Mouse (Mus musculus): Measurements from ENCODE around the gene Fam129a. TPM values are rescaled to one million over a fixed set of nuclear protein-coding genes. Genes with fewer than 3 reads are reported as not detected.

The Fam129a gene
- total and polyA plus RNA-seq, 3 experiments, result 27.8 to 48.3 (median 37.0) TPM

DNA sequence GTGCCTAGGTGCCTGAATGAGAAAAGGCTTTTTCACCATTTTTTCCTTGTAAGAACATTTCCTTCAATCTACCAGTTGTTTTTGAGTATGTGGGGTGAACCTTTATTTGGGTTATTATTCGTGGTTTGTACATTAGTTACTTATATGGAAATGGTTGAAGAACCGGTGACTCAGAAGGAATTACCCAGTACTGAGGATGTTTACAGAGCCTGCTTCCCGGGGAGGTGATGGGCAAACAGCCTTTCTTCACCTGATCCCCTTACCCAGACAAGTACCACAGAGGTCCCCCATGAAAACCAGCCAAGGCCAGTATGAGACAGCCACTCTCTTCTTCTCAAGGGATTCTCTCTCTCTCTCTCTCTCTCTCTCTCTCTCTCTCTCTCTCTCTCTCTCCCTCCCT, 47.3 kb downstream of the Fam129a start:
- peaks cover 13 to 39% of the 10 kb centered on the region in 2 experiments for H3K36me3 ChIP-seq (replicated peaks in 1 of 2; ENCODE audit: control insufficient read depth in 1 of 2, insufficient read depth in 1 of 2, low read length in 1 of 2)
- H3K9me3 ChIP-seq (replicated peaks; ENCODE audit: low read length), result peaks cover 6% of the 10 kb centered on the region
- H3K4me3 ChIP-seq (replicated peaks in 1 of 3; ENCODE audit: low read depth in 2 of 3, low read length in 2 of 3, poor library complexity in 1 of 3), result no peak overlapping the region
- H3K27ac ChIP-seq (ENCODE audit: insufficient read depth, low read depth), result no peak overlapping the region
- H3K4me1 ChIP-seq (ENCODE audit: control insufficient read depth in 1 of 2, insufficient read depth in 2 of 2), result peaks cover 10 to 30% of the 10 kb centered on the region in 2 experiments; a peak in 3 of 4 replicates
- in situ Hi-C loops (cut with MboI; ENCODE audit: low pct_ligation_motif_present, low pct_unique_long_range_greater_than_20kb, low sequenced_read_pairs) (no loop called here), dilution Hi-C loops (cut with MboI; ENCODE audit: extremely low pct_ligation_motif_present, extremely low pct_unique_long_range_greater_than_20kb, low sequenced_read_pairs) (no loop called here)
- no peak overlapping the region for H3K9ac ChIP-seq (ENCODE audit: insufficient read depth, low read depth)
- TF ChIP-seq TCF12 (IDR thresholded peaks at IDR 0.05; ENCODE audit: low read depth, low read length) (no peak), ZC3H11A (IDR thresholded peaks at IDR 0.05; ENCODE audit: low read depth, low read length) (no peak), CTCF (conservative IDR thresholded peaks at IDR 0.05 in 1 of 2, IDR thresholded peaks at IDR 0.05 in 1 of 2; ENCODE audit: low read depth in 2 of 2, low read length in 2 of 2) (no peak), ZNF384 (IDR thresholded peaks at IDR 0.05; ENCODE audit: low read depth, low read length) (no peak), UBTF (IDR thresholded peaks at IDR 0.05; ENCODE audit: low read depth, low read length) (no peak), MEF2A (IDR thresholded peaks at IDR 0.05; ENCODE audit: borderline replicate concordance, low read depth, low read length) (no peak), BHLHE40 (IDR thresholded peaks at IDR 0.05; ENCODE audit: low read depth, low read length) (no peak), ETS1 (conservative IDR thresholded peaks at IDR 0.05; ENCODE audit: low read depth, low read length) (no peak), CHD2 (IDR thresholded peaks at IDR 0.05; ENCODE audit: low read length) (no peak), MYC (IDR thresholded peaks at IDR 0.05; ENCODE audit: low read depth, low read length) (no peak), NELFE (IDR thresholded peaks at IDR 0.05; ENCODE audit: low read depth, low read length) (no peak), MAFK (IDR thresholded peaks at IDR 0.05; ENCODE audit: insufficient replicate concordance, low read length) (no peak), ZKSCAN1 (IDR thresholded peaks at IDR 0.05; ENCODE audit: borderline replicate concordance, low read depth, low read length) (no peak), POLR2AphosphoS2 (IDR thresholded peaks at IDR 0.05; ENCODE audit: low read depth, low read length) (no peak), HCFC1 (IDR thresholded peaks at IDR 0.05; ENCODE audit: low read depth, low read length) (no peak), RCOR1 (conservative IDR thresholded peaks at IDR 0.05; ENCODE audit: low read depth, low read length) (no peak)
- no peaks in the 10 kb centered on the region for H3K79me2 ChIP-seq (replicated peaks; ENCODE audit: control insufficient read depth, extremely low read depth, insufficient read depth, poor library complexity, severe bottlenecking)
- no peaks in the 10 kb centered on the region for H3K27me3 ChIP-seq (replicated peaks)
- no peak overlapping the region for H3K4me2 ChIP-seq (ENCODE audit: insufficient read depth, low read depth, poor library complexity, severe bottlenecking)
- no peak for DNase-seq (ENCODE audit: extremely low read depth)

DNA sequence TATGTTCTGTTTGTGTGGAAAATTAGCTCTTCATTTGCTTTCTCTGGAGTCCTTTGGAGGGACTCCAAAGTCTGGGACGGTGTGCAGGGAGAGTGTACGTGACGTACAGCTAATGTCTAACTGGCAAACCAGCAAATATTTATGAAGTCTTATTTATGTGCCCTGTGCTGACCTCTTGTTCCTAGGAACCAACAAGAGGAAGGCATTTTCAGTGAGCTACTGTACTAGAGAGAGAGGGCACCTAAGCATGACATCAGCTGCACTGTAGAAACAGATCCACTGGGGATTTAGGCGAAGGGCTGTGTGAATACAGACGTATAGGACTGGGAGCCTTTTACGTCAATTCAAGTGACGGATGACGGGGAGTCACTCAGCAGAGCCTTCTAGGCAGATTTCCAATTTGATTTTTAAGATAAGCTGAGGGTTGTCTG, 48.3 kb downstream of the Fam129a start:
- dilution Hi-C loops (cut with MboI; ENCODE audit: extremely low pct_ligation_motif_present, extremely low pct_unique_long_range_greater_than_20kb, low sequenced_read_pairs) (no loop called here), in situ Hi-C loops (cut with MboI; ENCODE audit: low pct_ligation_motif_present, low pct_unique_long_range_greater_than_20kb, low sequenced_read_pairs) (no loop called here)
- Histone ChIP-seq H3K27me3 (replicated peaks) (no peaks in the 10 kb centered on the region), H3K4me3 (replicated peaks in 1 of 3; ENCODE audit: low read depth in 2 of 3, low read length in 2 of 3, poor library complexity in 1 of 3) (no peak overlapping the region), H3K36me3 (replicated peaks in 1 of 2; ENCODE audit: control insufficient read depth in 1 of 2, insufficient read depth in 1 of 2, low read length in 1 of 2) (peaks cover 13 to 37% of the 10 kb centered on the region in 2 experiments), H3K4me1 (ENCODE audit: control insufficient read depth in 1 of 2, insufficient read depth in 2 of 2) (peaks cover 10 to 30% of the 10 kb centered on the region in 2 experiments; a peak in 3 of 4 replicates), H3K9ac (ENCODE audit: insufficient read depth, low read depth) (no peak overlapping the region), H3K27ac (ENCODE audit: insufficient read depth, low read depth) (no peak overlapping the region), H3K9me3 (replicated peaks; ENCODE audit: low read length) (peaks cover 6% of the 10 kb centered on the region), H3K4me2 (ENCODE audit: insufficient read depth, low read depth, poor library complexity, severe bottlenecking) (no peak overlapping the region), H3K79me2 (replicated peaks; ENCODE audit: control insufficient read depth, extremely low read depth, insufficient read depth, poor library complexity, severe bottlenecking) (no peaks in the 10 kb centered on the region)
- no peak for TF ChIP-seq NELFE (IDR thresholded peaks at IDR 0.05; ENCODE audit: low read depth, low read length)
- no peak for TF ChIP-seq TCF12 (IDR thresholded peaks at IDR 0.05; ENCODE audit: low read depth, low read length)
- TF ChIP-seq ELF1 (IDR thresholded peaks at IDR 0.05; ENCODE audit: low read depth, low read length), result no peak
- no peak for TF ChIP-seq ETS1 (conservative IDR thresholded peaks at IDR 0.05; ENCODE audit: low read depth, low read length)
- no peak for TF ChIP-seq CHD2 (IDR thresholded peaks at IDR 0.05; ENCODE audit: low read length)
- no peak for TF ChIP-seq TBP (conservative IDR thresholded peaks at IDR 0.05; ENCODE audit: low read depth, low read length)
- TF ChIP-seq POLR2A (IDR thresholded peaks at IDR 0.05; ENCODE audit: low read depth, low read length), result no peak
- no peak for TF ChIP-seq KAT2A (IDR thresholded peaks at IDR 0.05; ENCODE audit: insufficient replicate concordance, low read length)
- TF ChIP-seq EP300 (IDR thresholded peaks at IDR 0.05; ENCODE audit: low read length), result no peak
- no peak for TF ChIP-seq JUND (conservative IDR thresholded peaks at IDR 0.05; ENCODE audit: low read depth, low read length)
- no peak for TF ChIP-seq MAZ (IDR thresholded peaks at IDR 0.05; ENCODE audit: low read depth, low read length)
- TF ChIP-seq CTCF (conservative IDR thresholded peaks at IDR 0.05 in 1 of 2, IDR thresholded peaks at IDR 0.05 in 1 of 2; ENCODE audit: low read depth in 2 of 2, low read length in 2 of 2), result no peak
- no peak for TF ChIP-seq MAX (IDR thresholded peaks at IDR 0.05; ENCODE audit: low read length)
- no peak for TF ChIP-seq SMC3 (IDR thresholded peaks at IDR 0.05; ENCODE audit: low read depth, low read length)
- no peak for TF ChIP-seq MAFK (IDR thresholded peaks at IDR 0.05; ENCODE audit: insufficient replicate concordance, low read length)
- TF ChIP-seq UBTF (IDR thresholded peaks at IDR 0.05; ENCODE audit: low read depth, low read length), result no peak
- no peak for DNase-seq (ENCODE audit: extremely low read depth)

Measured in CH12.LX (cell line).